ENCODE assay signal across 33 mouse cellular contexts in genomic region chr17:88624386-88624785, GRCm38 (mm10). TPM values are rescaled to one million over a fixed set of nuclear protein-coding genes. Genes with fewer than 3 reads are reported as not detected.
"Had no signal": no experiment of that assay in that cellular context is flagged by ENCODE, and none has a peak within 500 bp of the region (broad histone marks: within the 10 kb centered on the region; RNA-seq: fewer than 3 reads in every experiment).

No protein-coding gene starts in this region.

- DNase-seq: gastrocnemius, adult 2 months; gastrocnemius, postnatal 10 days; gastrocnemius, postnatal 25 days; heart, postnatal 10 days; heart, postnatal 4 days; kidney, adult 11 months; kidney, adult 2 months; kidney, adult 9 months; kidney, postnatal 36 days; layer of hippocampus, adult 9-11 months; layer of hippocampus, postnatal 36 days; liver, embryonic 13.5 days; liver, postnatal 0 days had no signal

- H3K36me3 ChIP-seq: hindbrain, embryonic 12.5 days; intestine, embryonic 15.5 days; liver, embryonic 13.5 days; liver, embryonic 15.5 days had no signal

- H3K4me1 ChIP-seq: liver, embryonic 13.5 days had no signal

- H3K4me2 ChIP-seq: heart, embryonic 12.5 days; hindbrain, embryonic 12.5 days; hindbrain, embryonic 14.5 days; intestine, embryonic 15.5 days; kidney, embryonic 15.5 days; limb, embryonic 12.5 days; liver, embryonic 13.5 days; liver, embryonic 15.5 days had no signal

- H3K27me3 ChIP-seq: heart, embryonic 12.5 days; hindbrain, embryonic 12.5 days; intestine, embryonic 15.5 days; kidney, embryonic 15.5 days; limb, embryonic 12.5 days; liver, embryonic 13.5 days; liver, embryonic 15.5 days had no signal

- H3K4me3 ChIP-seq: gastrocnemius, adult 2 months; heart, embryonic 12.5 days; hindbrain, embryonic 10.5 days; hindbrain, embryonic 12.5 days; intestine, embryonic 15.5 days; kidney, embryonic 15.5 days; left cerebral cortex, adult 2 months; limb, embryonic 10.5 days; limb, embryonic 12.5 days; liver, embryonic 13.5 days; liver, embryonic 15.5 days had no signal

- ATAC-seq: hindbrain, embryonic 16.5 days; inflammation-experienced regulatory T-cells, adult 6 months; intestine, embryonic 15.5 days; liver, postnatal 0 days had no signal

- H3K27ac ChIP-seq: gastrocnemius, adult 2 months; hindbrain, embryonic 10.5 days; hindbrain, embryonic 12.5 days; hindbrain, embryonic 14.5 days; intestine, embryonic 15.5 days; left cerebral cortex, adult 2 months; limb, embryonic 12.5 days; liver, embryonic 13.5 days; liver, embryonic 15.5 days had no signal

- H3K9me3 ChIP-seq: hindbrain, embryonic 10.5 days; hindbrain, embryonic 12.5 days; intestine, embryonic 15.5 days; limb, embryonic 10.5 days; liver, embryonic 13.5 days; liver, embryonic 15.5 days had no signal

- H3K9ac ChIP-seq: heart, embryonic 12.5 days; hindbrain, embryonic 12.5 days; hindbrain, embryonic 14.5 days; intestine, embryonic 15.5 days; kidney, embryonic 15.5 days; limb, embryonic 12.5 days; liver, embryonic 13.5 days; liver, embryonic 15.5 days; liver, postnatal 0 days had no signal

RNA-seq across cellular contexts. Expression of gene Ston1, which starts 26.9 kb away (rescaled TPM):
- total RNA-seq: granulocyte monocyte progenitor cell, adult 5-6 weeks had no signal

RNA-seq across cellular contexts. Expression of gene Gtf2a1l, which starts 44.1 kb away (rescaled TPM):
- total RNA-seq: gastrocnemius, adult 2 months; gastrocnemius, postnatal 10 days; gastrocnemius, postnatal 25 days; gastrocnemius, postnatal 4 days; granulocyte monocyte progenitor cell, adult 5-6 weeks; heart, postnatal 10 days; heart, postnatal 25 days; heart, postnatal 4 days; layer of hippocampus, postnatal 14 days; layer of hippocampus, postnatal 36 days; liver, adult 2 months had no signal
- polyA plus RNA-seq: heart, embryonic 14.5 days; kidney, embryonic 15.5 days; kidney, postnatal 0 days; large intestine, adult 2 months; limb, embryonic 12.5 days; liver, adult 2 months; liver, embryonic 13.5 days; liver, embryonic 15.5 days; liver, postnatal 0 days had no signal
